Mouse (Mus musculus) neural tube, embryonic 11.5 days (tissue): ENCODE measurements around the gene Mrpl22. TPM values are rescaled to one million over a fixed set of nuclear protein-coding genes. Genes with fewer than 3 reads are reported as not detected.
"Not testable (repeated sequence)": the region's sequence is repeated elsewhere in the genome, so short reads cannot be mapped to it uniquely, and the experiment has no call there.

Experiments used
- ATAC-seq: fragments of 200-750 bp; cut with Nextera tagmentation; 2 replicates; pipeline ENCODE4 v1.8.0; 2017; ENCODE audit warnings: moderate number of reproducible peaks, mild to moderate bottlenecking, moderate TSS enrichment, moderate library complexity; ENCODE audit not compliant: insufficient read depth, low FRiP score, low TSS enrichment
- DNase-seq: peaks from one replicate; pipeline ENCODE4 v3.0.0-alpha.2; 2015; ENCODE audit warnings: low spot score
- H3K27ac ChIP-seq: fragments of 300-500 bp; sonication (generic); 2 replicates; pipeline ENCODE4 v1.5.1; 2014; ENCODE audit warnings: low read depth, mild to moderate bottlenecking, low read length
- H3K27me3 ChIP-seq: fragments of 300-500 bp; sonication (generic); 2 replicates; pipeline ENCODE4 v1.6.1; 2014; ENCODE audit warnings: mild to moderate bottlenecking, low read length, mixed read lengths; ENCODE audit not compliant: control insufficient read depth, insufficient read depth
- H3K36me3 ChIP-seq: fragments of 300-500 bp; sonication (generic); 2 replicates; pipeline ENCODE4 v1.6.1; 2014; ENCODE audit warnings: mild to moderate bottlenecking, low read length, moderate library complexity, mixed read lengths; ENCODE audit not compliant: control insufficient read depth, insufficient read depth
- H3K4me1 ChIP-seq: fragments of 300-500 bp; sonication (generic); 2 replicates; pipeline ENCODE4 v1.6.1; 2014; ENCODE audit warnings: low read length, mixed read lengths; ENCODE audit not compliant: control insufficient read depth, insufficient read depth
- H3K4me2 ChIP-seq: fragments of 300-500 bp; sonication (generic); 2 replicates; pipeline ENCODE4 v1.6.1; 2014; ENCODE audit warnings: low read depth, mild to moderate bottlenecking, moderate library complexity
- H3K4me3 ChIP-seq: fragments of 300-500 bp; sonication (generic); 2 replicates; pipeline ENCODE4 v1.5.1; 2014; ENCODE audit warnings: low read depth, low read length
- H3K9ac ChIP-seq: fragments of 300-500 bp; sonication (generic); 2 replicates; pipeline ENCODE4 v1.6.1; 2014; ENCODE audit warnings: mild to moderate bottlenecking, low read length
- H3K9me3 ChIP-seq: fragments of 300-500 bp; sonication (generic); 2 replicates; pipeline ENCODE4 v1.6.1; 2016; ENCODE audit warnings: low read length; ENCODE audit not compliant: control insufficient read depth
- WGBS: fragments of 180-500 bp; shearing (Covaris S2); extraction: QIAGEN DNeasy Blood & Tissue Kit; methylation state at CpG from one replicate; pipeline ENCODE4 v1.1.7; 2014; 5-methylcytosine and 5-hydroxymethylcytosine counted together
- polyA plus RNA-seq: library from polyadenylated mRNA; unstranded; fragments of >200 nt; fragmentation: Nextera tagmentation; extraction: Ambion mirVana; gene quantifications from 2 replicates; pipeline ENCODE4 v1.2.1, GENCODE M21; 2014

Mrpl22 gene
- polyA plus RNA-seq, 1 experiment from 2014 or later = 123 TPM

DNA sequence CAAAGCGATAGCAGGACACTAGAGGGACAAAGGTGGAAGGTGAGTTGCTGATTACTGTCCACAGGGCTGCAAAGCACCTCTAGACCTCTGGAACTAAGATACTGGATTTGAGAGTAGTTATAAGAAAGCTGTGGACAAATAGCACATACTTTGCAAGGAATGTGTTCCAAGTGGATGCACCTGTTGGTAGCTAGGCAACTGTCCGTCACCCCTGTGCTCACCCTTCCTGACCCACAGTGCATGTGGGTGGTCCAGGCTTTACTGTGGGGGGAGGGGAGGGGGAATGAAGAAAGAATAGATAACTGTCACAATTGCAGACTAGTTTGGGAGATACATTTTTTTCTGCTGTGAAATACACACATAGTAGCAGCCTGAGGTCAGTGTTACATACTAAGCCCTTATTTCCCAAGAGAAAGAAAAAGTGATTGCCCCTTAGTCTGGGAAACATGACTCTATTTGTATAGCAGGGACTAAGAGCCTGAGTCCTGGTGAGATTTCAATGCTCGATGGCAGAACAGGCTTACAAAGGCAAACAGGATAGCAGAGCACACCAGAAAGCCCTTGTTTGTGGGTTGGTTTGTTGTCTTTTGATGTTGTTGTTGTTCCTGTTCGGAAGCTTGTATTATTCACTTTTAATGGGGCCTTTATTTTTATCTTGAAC, 22.5 kb downstream of the Mrpl22 start:
- WGBS = 42% methylated on average over 4 of the region's 4 CpGs
- Histone ChIP-seq H3K4me2 (no peak overlapping the region), H3K9ac (no peak overlapping the region), H3K4me3 (no peak overlapping the region), H3K9me3 (no peaks in the 10 kb centered on the region), H3K27me3 (no peaks in the 10 kb centered on the region), H3K4me1 (no peaks in the 10 kb centered on the region; the same call in 1 of the 2 replicates), H3K27ac (no peak overlapping the region), H3K36me3 (no peaks in the 10 kb centered on the region)
- ATAC-seq = no peak
- DNase-seq = no peak

DNA sequence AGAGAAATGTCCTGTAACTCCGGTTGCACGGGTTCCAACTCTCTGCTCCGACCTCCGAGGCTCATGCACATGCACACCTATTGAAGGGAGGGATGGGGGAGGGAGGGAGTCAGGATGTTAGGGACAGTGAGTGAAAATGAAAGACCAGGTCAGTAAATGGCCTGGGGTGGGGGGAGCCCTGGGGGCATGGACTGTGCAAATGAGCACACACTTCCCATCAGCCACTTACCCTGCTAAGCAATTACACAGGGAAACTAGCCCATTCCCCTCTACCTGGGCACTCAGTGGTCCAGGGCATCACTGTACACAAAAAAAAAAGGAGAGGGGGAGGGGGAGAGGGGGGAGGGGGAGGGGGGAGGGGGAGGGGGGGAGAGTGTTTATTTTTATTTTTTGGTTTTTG, 27.2 kb downstream of the Mrpl22 start:
- H3K27ac ChIP-seq = no peak overlapping the region
- peak overlapping the region; percentile 65; the same call in 1 of the 2 replicates for H3K4me2 ChIP-seq
- no peaks in the 10 kb centered on the region for H3K27me3 ChIP-seq
- H3K9ac ChIP-seq = no peak overlapping the region
- ATAC-seq (no peak), DNase-seq (no peak)
- H3K9me3 ChIP-seq = no peaks in the 10 kb centered on the region
- no peaks in the 10 kb centered on the region; the same call in 1 of the 2 replicates for H3K4me1 ChIP-seq
- no peak overlapping the region; the same call in 1 of the 2 replicates for H3K4me3 ChIP-seq
- H3K36me3 ChIP-seq = no peaks in the 10 kb centered on the region
- 91% methylated on average over 4 of the region's 4 CpGs for WGBS

DNA sequence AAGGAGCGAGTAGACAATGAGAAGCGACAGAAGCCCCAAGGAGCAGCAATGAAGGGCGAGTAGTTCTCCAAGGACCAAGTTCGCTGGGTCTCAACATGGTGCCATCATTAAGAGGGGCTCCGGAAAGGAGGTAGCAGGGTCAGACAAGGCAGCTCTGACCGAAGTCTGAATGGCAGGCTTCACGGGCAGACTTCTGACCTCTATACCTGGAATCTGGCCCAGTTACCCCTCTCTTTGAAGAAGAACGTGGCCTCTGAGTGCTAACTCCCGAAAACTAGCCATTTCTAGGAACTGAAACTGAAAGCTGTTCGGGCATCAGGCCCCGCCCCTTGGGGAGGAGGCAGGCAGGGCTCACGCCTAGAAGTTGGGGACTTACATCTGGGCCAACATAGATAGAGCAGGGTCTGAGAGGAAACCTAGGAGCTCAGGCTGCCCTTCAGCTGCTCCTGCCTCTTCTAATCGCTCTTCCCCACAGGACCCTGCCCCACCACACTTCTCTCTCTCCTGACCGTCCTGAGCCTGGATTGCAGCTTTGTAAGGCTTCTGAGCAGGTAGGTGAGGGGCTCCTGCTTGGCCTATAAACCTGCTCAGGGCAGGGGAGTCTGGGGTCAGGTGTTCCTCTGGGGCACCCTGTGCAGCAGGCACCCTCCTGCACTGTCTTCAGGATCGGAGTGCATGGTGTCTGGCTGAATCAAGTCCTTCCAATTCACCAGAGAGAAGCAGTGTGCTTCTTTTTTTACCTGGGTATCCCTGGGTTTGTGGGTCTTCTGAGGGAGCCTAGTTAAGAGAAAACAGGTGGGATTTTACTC, 28.0 kb downstream of the Mrpl22 start, which contains the start of the genes Igtp and Irgm2:
Gene Igtp (plus strand): TSS at position 328 of the 809 bp plus-strand sequence.
Gene Irgm2 (plus strand): TSS at position 390 of the 809 bp plus-strand sequence.
- 9% methylated on average over 14 of the region's 15 CpGs for WGBS
- peak; percentile 64 for DNase-seq
- ATAC-seq, H3K9me3 ChIP-seq, H3K27me3 ChIP-seq, H3K27ac ChIP-seq, H3K36me3 ChIP-seq, H3K4me1 ChIP-seq: not testable (repeated sequence)
- Histone ChIP-seq H3K4me3 (peak within 1 kb of the TSS; percentile 45), H3K9ac (peak within 1 kb of the TSS; percentile 45), H3K4me2 (peak within 1 kb of the TSS; percentile 65)

DNA sequence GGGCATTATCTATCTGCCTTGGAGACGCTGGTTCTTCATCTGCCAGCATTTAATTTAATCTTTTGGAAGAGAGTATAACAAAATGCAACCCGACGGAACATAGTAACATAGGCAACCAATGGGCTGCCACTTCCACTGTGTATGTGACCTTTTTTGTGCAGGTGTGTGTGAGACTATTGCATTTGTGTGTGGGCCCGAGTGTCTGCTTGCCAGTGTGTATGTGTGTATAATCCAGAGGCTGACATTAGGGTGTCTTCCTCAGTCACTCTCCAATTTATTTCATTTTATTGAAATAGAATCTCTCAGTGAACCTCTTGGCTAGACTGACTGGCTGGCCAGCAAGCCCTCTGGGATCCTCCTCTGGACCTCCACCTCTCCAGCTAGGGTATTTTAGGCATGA, 28.8 kb downstream of the Mrpl22 start:
- Histone ChIP-seq H3K27me3 (no peaks in the 10 kb centered on the region), H3K4me3 (no peak overlapping the region), H3K36me3 (no peaks in the 10 kb centered on the region), H3K27ac (no peak overlapping the region), H3K4me2 (no peak overlapping the region), H3K4me1 (no peaks in the 10 kb centered on the region; the same call in 1 of the 2 replicates), H3K9me3 (no peaks in the 10 kb centered on the region), H3K9ac (no peak overlapping the region)
- 89% methylated on average over 4 of the region's 4 CpGs for WGBS
- DNase-seq (no peak), ATAC-seq (no peak)

DNA sequence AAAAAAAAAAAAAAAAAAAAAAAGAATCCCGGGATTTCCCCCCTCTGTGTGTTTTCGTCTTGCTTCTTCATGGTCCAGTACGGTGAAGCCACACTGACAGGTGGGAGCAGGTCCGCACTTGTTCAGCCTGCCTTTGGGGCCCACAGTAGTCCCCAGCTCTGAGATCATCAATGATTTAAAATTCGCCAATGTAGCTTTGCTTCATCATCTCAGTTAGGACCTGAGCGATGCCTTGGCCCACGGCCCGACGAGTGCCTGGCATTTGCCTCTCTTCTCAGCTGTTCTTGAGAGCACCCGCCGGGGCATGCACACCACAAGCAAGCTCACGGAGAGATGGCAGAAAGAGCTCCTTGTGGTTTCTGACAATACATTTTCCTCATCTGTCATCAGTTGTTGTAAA, 29.6 kb downstream of the Mrpl22 start:
- H3K4me1 ChIP-seq = no peaks in the 10 kb centered on the region; the same call in 1 of the 2 replicates
- no peak overlapping the region for H3K27ac ChIP-seq
- no peak overlapping the region for H3K4me2 ChIP-seq
- DNase-seq = no peak
- WGBS = 86% methylated on average over 12 of the region's 12 CpGs
- H3K9ac ChIP-seq = no peak overlapping the region
- no peak for ATAC-seq
- H3K9me3 ChIP-seq = no peaks in the 10 kb centered on the region
- H3K27me3 ChIP-seq = no peaks in the 10 kb centered on the region
- no peak overlapping the region for H3K4me3 ChIP-seq
- H3K36me3 ChIP-seq = no peaks in the 10 kb centered on the region

DNA sequence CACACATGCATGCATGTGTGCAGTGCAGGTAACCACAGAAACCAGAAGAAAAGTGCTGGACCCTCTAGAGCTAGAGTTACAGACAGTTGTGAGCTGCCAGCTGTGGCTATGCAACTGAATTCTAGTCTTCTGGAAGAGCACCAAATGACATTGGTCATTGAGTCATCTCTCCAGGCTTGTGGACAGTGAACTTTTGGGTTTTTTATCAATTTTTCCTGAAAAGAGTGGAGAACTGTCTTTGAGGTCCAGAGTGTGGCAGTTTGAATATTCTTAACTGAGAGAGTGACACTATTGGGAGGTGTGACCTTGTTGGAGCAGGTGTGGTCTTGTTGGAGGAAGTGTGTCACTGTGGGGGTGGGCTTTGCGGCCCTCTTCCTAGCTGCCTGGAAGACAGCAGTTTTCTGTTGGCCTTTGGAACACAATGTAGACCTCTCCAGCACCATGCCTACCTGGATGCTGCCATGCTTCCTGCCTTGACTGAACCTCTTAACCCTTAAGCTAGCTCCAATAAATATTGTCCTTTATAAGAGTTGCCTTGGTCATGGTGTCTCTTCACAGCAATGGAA, 38.9 kb downstream of the Mrpl22 start:
- WGBS = 100% methylated on average over 1 of the region's 1 CpGs
- no peak overlapping the region for H3K27ac ChIP-seq
- no peaks in the 10 kb centered on the region for H3K27me3 ChIP-seq
- 0 out of 2 replicates have a peak, but pooled peaks cover 8% of the 10 kb centered on the region for H3K4me1 ChIP-seq
- no peaks in the 10 kb centered on the region for H3K36me3 ChIP-seq
- H3K9me3 ChIP-seq = no peaks in the 10 kb centered on the region
- no peak overlapping the region for H3K4me2 ChIP-seq
- ATAC-seq = no peak
- H3K4me3 ChIP-seq = no peak overlapping the region
- no peak for DNase-seq
- H3K9ac ChIP-seq = no peak overlapping the region

DNA sequence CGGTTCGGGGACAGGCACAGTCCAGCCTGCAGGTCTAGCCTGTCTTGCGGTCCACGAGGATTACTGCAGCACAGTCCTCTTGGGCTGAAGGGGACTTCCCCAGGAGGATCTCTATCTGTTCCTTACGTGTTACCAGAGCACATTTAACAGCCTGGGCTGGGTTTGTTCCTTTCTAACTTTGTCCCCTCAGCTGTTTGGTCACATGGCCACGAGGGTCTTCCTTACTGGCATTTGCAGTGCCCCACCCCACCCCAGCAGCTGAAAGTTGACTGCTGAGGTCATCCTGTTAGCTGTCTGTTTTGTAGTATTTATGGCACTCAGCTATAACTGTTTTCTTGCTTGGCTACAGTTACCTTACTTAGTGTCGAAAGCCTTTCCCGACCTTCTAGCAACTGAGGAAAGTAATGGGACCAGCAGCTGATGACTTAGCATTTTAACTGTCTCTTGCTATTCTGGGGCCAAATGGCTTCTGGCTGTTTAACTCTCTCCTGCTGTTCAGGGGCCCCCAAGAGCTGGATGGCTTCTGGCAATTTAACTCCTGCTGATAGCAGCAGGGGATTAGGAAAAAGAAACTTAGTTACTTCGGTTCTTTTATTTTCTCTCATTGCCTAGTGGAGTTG, 39.7 kb downstream of the Mrpl22 start:
- Histone ChIP-seq H3K9me3 (no peaks in the 10 kb centered on the region), H3K4me2 (no peak overlapping the region), H3K4me1 (0 out of 2 replicates have a peak, but pooled peaks cover 8% of the 10 kb centered on the region), H3K27me3 (no peaks in the 10 kb centered on the region), H3K4me3 (no peak overlapping the region), H3K36me3 (no peaks in the 10 kb centered on the region), H3K9ac (no peak overlapping the region), H3K27ac (no peak overlapping the region)
- no peak for ATAC-seq
- WGBS = 23% methylated on average over 9 of the region's 9 CpGs
- no peak for DNase-seq

DNA sequence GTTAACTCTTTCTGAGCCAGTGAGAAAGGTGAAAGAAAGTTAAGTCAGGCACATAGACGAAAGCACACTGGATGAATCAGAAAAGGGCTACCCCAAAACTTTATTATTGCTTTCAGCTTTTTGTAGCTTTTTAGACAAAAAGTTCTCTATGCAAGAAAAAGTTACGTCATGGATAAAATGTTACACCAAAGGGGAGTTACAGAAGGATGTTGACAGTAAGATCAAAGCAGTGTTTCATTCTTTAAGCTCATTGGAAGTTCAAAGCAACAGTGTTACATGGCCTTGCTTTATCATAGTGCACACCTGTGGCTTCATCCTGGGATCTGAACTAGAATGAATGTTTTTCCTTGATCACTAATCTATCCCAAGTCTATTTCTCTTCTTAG, 40.2 kb downstream of the Mrpl22 start:
- Histone ChIP-seq H3K4me2 (no peak overlapping the region), H3K27me3 (no peaks in the 10 kb centered on the region), H3K36me3 (no peaks in the 10 kb centered on the region), H3K9me3 (no peaks in the 10 kb centered on the region), H3K4me3 (no peak overlapping the region), H3K27ac (no peak overlapping the region), H3K9ac (no peak overlapping the region), H3K4me1 (0 out of 2 replicates have a peak, but pooled peaks cover 8% of the 10 kb centered on the region)
- DNase-seq (no peak), ATAC-seq (no peak)
- 10% methylated on average over 2 of the region's 2 CpGs for WGBS
